Mouse (Mus musculus) gonadal fat pad, adult 2 months (tissue): Measurements from ENCODE around the gene Gpr55. TPM values are rescaled to one million over a fixed set of nuclear protein-coding genes. Genes with fewer than 3 reads are reported as not detected.

Experiments
- DNase-seq: peaks from one replicate; pipeline ENCODE4 v3.0.0-alpha.2; 2012; ENCODE audit warnings: low read depth
- polyA plus RNA-seq: library from polyadenylated mRNA; depleted of rRNA; stranded (reverse); fragments of >200 nt; gene quantifications from 2 replicates; pipeline ENCODE4 v1.2.3, GENCODE M21; 2012

Gene Gpr55
- polyA plus RNA-seq, 1 experiment: 0.07 TPM

GRCm38 (mm10) chr1:85957942-85958619 is 2.7 kb downstream of the Gpr55 start:
- no peak for DNase-seq

- no peak for DNase-seq
Observed at GRCm38 (mm10) chr1:85957290-85957689, 3.5 kb downstream of the Gpr55 start.

- no peak for DNase-seq
Observed at GRCm38 (mm10) chr1:85955150-85955549, 5.7 kb downstream of the Gpr55 start.

GRCm38 (mm10) chr1:85949085-85949684 is 11.6 kb downstream of the Gpr55 start:
- no peak for DNase-seq

GRCm38 (mm10) chr1:85942318-85942717 is 18.5 kb downstream of the Gpr55 start:
- DNase-seq: no peak

GRCm38 (mm10) chr1:85937323-85937722 is 23.5 kb downstream of the Gpr55 start:
- no peak for DNase-seq

- DNase-seq: no peak
Observed at GRCm38 (mm10) chr1:85936265-85936664, 24.5 kb downstream of the Gpr55 start.

- DNase-seq: no peak
Observed at GRCm38 (mm10) chr1:85935148-85935852, 25.5 kb downstream of the Gpr55 start.

GRCm38 (mm10) chr1:85934560-85934959 is 26.2 kb downstream of the Gpr55 start:
- DNase-seq: no peak

- no peak for DNase-seq
Observed at GRCm38 (mm10) chr1:85933631-85934465, 27.0 kb downstream of the Gpr55 start.

GRCm38 (mm10) chr1:85933226-85933625 is 27.6 kb downstream of the Gpr55 start:
- DNase-seq: no peak

GRCm38 (mm10) chr1:85931170-85931569 is 29.6 kb downstream of the Gpr55 start:
- DNase-seq: no peak

GRCm38 (mm10) chr1:85929406-85929805 is 31.4 kb downstream of the Gpr55 start:
- no peak for DNase-seq

- no peak for DNase-seq
Observed at GRCm38 (mm10) chr1:85928688-85929065, 32.1 kb downstream of the Gpr55 start.

- no peak for DNase-seq
Observed at GRCm38 (mm10) chr1:85928057-85928687, 32.6 kb downstream of the Gpr55 start, which contains the start of gene 4933407L21Rik. Gene 4933407L21Rik, plus strand, starts transcription at chr1:85928483.

- DNase-seq: no peak
Observed at GRCm38 (mm10) chr1:85925183-85925582, 35.6 kb downstream of the Gpr55 start.

GRCm38 (mm10) chr1:85922865-85923211 is 38.0 kb downstream of the Gpr55 start:
- no peak for DNase-seq

GRCm38 (mm10) chr1:85922127-85922864 is 38.5 kb downstream of the Gpr55 start:
- DNase-seq: no peak

GRCm38 (mm10) chr1:85921725-85922124 is 39.1 kb downstream of the Gpr55 start:
- DNase-seq: no peak

- no peak for DNase-seq
Observed at GRCm38 (mm10) chr1:85919621-85920020, 41.2 kb downstream of the Gpr55 start.
